Mouse (Mus musculus) left cerebral cortex, postnatal 14 days (tissue): ENCODE results near the gene Olfr592. TPM values are rescaled to one million over a fixed set of nuclear protein-coding genes. Genes with fewer than 3 reads are reported as not detected.
"Not testable (repeated sequence)": the region's sequence is repeated elsewhere in the genome, so short reads cannot be mapped to it uniquely, and the experiment has no call there.

Experiments
- DNase-seq, 2 experiments: peaks; one replicate each; pipeline ENCODE4 v3.0.0; 2021 to 2022; ENCODE audit warnings: low spot score in 2 of 2, mixed read lengths in 1 of 2
- intact Hi-C: fragments of 180-260 bp; cut with DNase I; formaldehyde crosslinking; loops from one replicate; pipeline ENCODE4 v1.15.1; 2025
- long read RNA-seq, 2 experiments: library from polyadenylated mRNA; stranded (forward); transcript quantifications; one replicate each; pipeline ENCODE4 v2.0.0; 2021
- total RNA-seq, 2 experiments: library from RNA; stranded (reverse); gene quantifications; 2 replicates each; pipeline ENCODE4 v1.2.3; 2021

The Olfr592 gene
- total RNA-seq: not detected
- long read RNA-seq, experiment 1: 0 reads
- long read RNA-seq, experiment 2: 0 reads

- intact Hi-C loops, DNase-seq: not testable (repeated sequence)
Observed at GRCm38 (mm10) chr7:103184503-103184902, at the start of gene Olfr592. Gene Olfr592 (plus strand): TSS chr7:103184803.

GRCm38 (mm10) chr7:103140579-103140978, 44.0 kb upstream of the Olfr592 start, which contains the start of gene Olfr588-ps1:
Gene Olfr588-ps1 (plus strand): TSS chr7:103140879.
- intact Hi-C loops: no loop called here
- no peak for DNase-seq

GRCm38 (mm10) chr7:103156256-103156655, 28.3 kb upstream of the Olfr592 start, which contains the start of gene Olfr589:
Gene Olfr589 (minus strand): TSS chr7:103156356.
- intact Hi-C loops: no loop called here
- no peak for DNase-seq

- DNase-seq: no peak
- intact Hi-C loops: no loop called here
Observed at GRCm38 (mm10) chr7:103169697-103170096, 14.9 kb upstream of the Olfr592 start.

- DNase-seq: no peak
- intact Hi-C loops: no loop called here
Observed at GRCm38 (mm10) chr7:103178240-103178639, 6.4 kb upstream of the Olfr592 start, which contains the start of gene Olfr591. Gene Olfr591 (minus strand): TSS chr7:103178340.

GRCm38 (mm10) chr7:103211562-103211961, 27.0 kb downstream of the Olfr592 start, which contains the start of gene Olfr593:
Gene Olfr593 (plus strand): TSS chr7:103211862.
- no peak for DNase-seq
- intact Hi-C loops: no loop called here

- DNase-seq, intact Hi-C loops: not testable (repeated sequence)
Observed at GRCm38 (mm10) chr7:103212050-103212449, 27.4 kb downstream of the Olfr592 start.

- DNase-seq: no peak
Observed at GRCm38 (mm10) chr7:103216696-103217095, 32.1 kb downstream of the Olfr592 start, which contains the start of gene Olfr594. Gene Olfr594 (plus strand): TSS chr7:103216996.

More at GRCm38 (mm10) chr7:103216696-103217095, 32.1 kb downstream of the Olfr592 start, which contains the start of gene Olfr594:
- intact Hi-C loops: no loop called here

Other genes with a start within 250 kb of the Olfr592 start
- not detected for gene Olfr573-ps1, start 242.2 kb upstream of the Olfr592 start, total RNA-seq
- not detected for gene Olfr574, start 236.3 kb upstream of the Olfr592 start, total RNA-seq
- not detected for gene Olfr575, start 226.0 kb upstream of the Olfr592 start, total RNA-seq
- not detected for gene Olfr576, start 222.1 kb upstream of the Olfr592 start, total RNA-seq
- gene Olfr577, start 208.9 kb upstream of the Olfr592 start, total RNA-seq: not detected
- gene Olfr578, start 195.5 kb upstream of the Olfr592 start, total RNA-seq: not detected
- gene Olfr582, start 146.8 kb upstream of the Olfr592 start, total RNA-seq: not detected
- gene Olfr583, start 133.5 kb upstream of the Olfr592 start, total RNA-seq: not detected
- gene Olfr584, start 102.9 kb upstream of the Olfr592 start, total RNA-seq: not detected
- gene Olfr585, start 87.1 kb upstream of the Olfr592 start, total RNA-seq: not detected
- not detected for gene Olfr586, start 59.2 kb upstream of the Olfr592 start, total RNA-seq
- not detected for gene Olfr588-ps1, start 43.9 kb upstream of the Olfr592 start, total RNA-seq
- gene Olfr589, start 28.4 kb upstream of the Olfr592 start, total RNA-seq: not detected
- gene Olfr591, start 6.5 kb upstream of the Olfr592 start, total RNA-seq: not detected
- gene Olfr593, start 27.1 kb downstream of the Olfr592 start, total RNA-seq: not detected
- gene Olfr594, start 32.2 kb downstream of the Olfr592 start, total RNA-seq: not detected
- not detected for gene Usp17ld, start 67.7 kb downstream of the Olfr592 start, total RNA-seq
- not detected for gene Olfr596, start 120.8 kb downstream of the Olfr592 start, total RNA-seq
- gene Olfr597, start 131.5 kb downstream of the Olfr592 start, total RNA-seq: not detected
- gene Olfr598, start 138.8 kb downstream of the Olfr592 start, total RNA-seq: not detected
- not detected for gene Olfr599, start 151.1 kb downstream of the Olfr592 start, total RNA-seq
- gene Olfr600, start 164.9 kb downstream of the Olfr592 start, total RNA-seq: not detected
- not detected for gene Olfr601, start 177.9 kb downstream of the Olfr592 start, total RNA-seq
- gene Olfr603, start 201.4 kb downstream of the Olfr592 start, total RNA-seq: not detected
- gene Usp17lc, start 230.3 kb downstream of the Olfr592 start, total RNA-seq: not detected